Mouse (Mus musculus): ENCODE data around the gene Pdpn.

The Pdpn gene

GRCm38 (mm10) chr4:143239615-143240201, 59.7 kb downstream of the Pdpn start:
- in situ Hi-C loops (cut with MboI; ENCODE audit: low sequenced_read_pairs) = loop anchor here (10.0 kb wide), 2 partner anchors 125 to 205 kb away; no protein-coding TSS in a partner anchor

GRCm38 (mm10) chr4:143239117-143239516, 60.2 kb downstream of the Pdpn start:
- in situ Hi-C loops (cut with MboI; ENCODE audit: low sequenced_read_pairs) = loop anchor here (10.0 kb wide), 2 partner anchors 124 to 204 kb away; no protein-coding TSS in a partner anchor

GRCm38 (mm10) chr4:143238241-143239031, 60.9 kb downstream of the Pdpn start:
- in situ Hi-C loops (cut with MboI; ENCODE audit: low sequenced_read_pairs) = loop anchor here (10.0 kb wide), 2 partner anchors 124 to 204 kb away; no protein-coding TSS in a partner anchor

- in situ Hi-C loops (cut with MboI; ENCODE audit: low sequenced_read_pairs) = loop anchor here (10.0 kb wide), 2 partner anchors 117 to 197 kb away; no protein-coding TSS in a partner anchor
Observed at GRCm38 (mm10) chr4:143231790-143232422, 67.5 kb downstream of the Pdpn start.

GRCm38 (mm10) chr4:143231110-143231509, 68.3 kb downstream of the Pdpn start:
- in situ Hi-C loops (cut with MboI; ENCODE audit: low sequenced_read_pairs) = loop anchor here (10.0 kb wide), 2 partner anchors 116 to 196 kb away; no protein-coding TSS in a partner anchor

- in situ Hi-C loops (cut with MboI; ENCODE audit: low sequenced_read_pairs) = no loop called here
Observed at GRCm38 (mm10) chr4:143227976-143228375, 71.4 kb downstream of the Pdpn start.

- in situ Hi-C loops (cut with MboI; ENCODE audit: low sequenced_read_pairs) = no loop called here
Observed at GRCm38 (mm10) chr4:143225886-143226285, 73.5 kb downstream of the Pdpn start.

- in situ Hi-C loops (cut with MboI; ENCODE audit: low sequenced_read_pairs) = no loop called here
Observed at GRCm38 (mm10) chr4:143219316-143219751, 80.0 kb downstream of the Pdpn start.

- in situ Hi-C loops (cut with MboI; ENCODE audit: low sequenced_read_pairs) = no loop called here
Observed at GRCm38 (mm10) chr4:143218858-143219257, 80.5 kb downstream of the Pdpn start.
